Mouse (Mus musculus) effector memory CD4-positive, alpha-beta T cell, adult 5 months (primary cell): ENCODE measurements around the gene Olfr642. TPM values are rescaled to one million over a fixed set of nuclear protein-coding genes. Genes with fewer than 3 reads are reported as not detected.

Experiments used
- polyA plus RNA-seq: library from polyadenylated mRNA; unstranded; fragments of 100-300 nt; shearing (Covaris generic); gene quantifications from one replicate; pipeline ENCODE4 v1.2.1, GENCODE M21; 2017

Gene Olfr642
- polyA plus RNA-seq, result not detected

DNA sequence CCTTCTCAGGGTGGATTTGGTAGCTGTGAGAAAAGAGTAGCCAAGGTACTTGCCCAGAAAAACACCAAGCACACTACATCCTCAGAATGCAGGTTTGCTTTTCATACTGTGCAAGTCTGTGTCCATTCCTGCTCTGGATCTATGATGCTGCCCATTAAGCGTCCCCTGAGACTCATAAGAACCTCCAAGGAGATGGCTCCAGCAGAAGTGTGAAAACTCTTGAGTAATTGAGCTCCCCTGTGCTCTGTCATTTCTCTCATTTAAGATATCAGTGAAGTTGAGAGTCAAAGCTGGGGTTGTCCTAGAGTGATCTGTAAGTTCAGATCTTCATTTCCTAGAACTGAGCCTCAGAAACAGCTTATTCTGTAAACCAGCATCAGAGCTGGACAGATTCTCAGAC is at the start of gene Olfr642:
TSS of gene Olfr642 (minus strand) at position 101 of the 400 bp plus-strand sequence.

GRCm38 (mm10) chr7:104085365-104085764 is 32.9 kb upstream of the Olfr642 start, which contains the start of gene Olfr645:
TSS of gene Olfr645 (minus strand) at chr7:104085465.

GRCm38 (mm10) chr7:104071769-104072168 is 19.3 kb upstream of the Olfr642 start, which contains the start of gene Olfr644:
TSS of gene Olfr644 (minus strand) at chr7:104071869.

GRCm38 (mm10) chr7:104061345-104061744 is 8.9 kb upstream of the Olfr642 start, which contains the start of gene 4930516K23Rik:
TSS of gene 4930516K23Rik (minus strand) at chr7:104061445.

GRCm38 (mm10) chr7:104035145-104035544 is 17.3 kb downstream of the Olfr642 start, which contains the start of gene Olfr641:
TSS of gene Olfr641 (plus strand) at chr7:104035445.

GRCm38 (mm10) chr7:104025473-104025872 is 27.0 kb downstream of the Olfr642 start, which contains the start of gene Olfr640:
TSS of gene Olfr640 (minus strand) at chr7:104025573.

DNA sequence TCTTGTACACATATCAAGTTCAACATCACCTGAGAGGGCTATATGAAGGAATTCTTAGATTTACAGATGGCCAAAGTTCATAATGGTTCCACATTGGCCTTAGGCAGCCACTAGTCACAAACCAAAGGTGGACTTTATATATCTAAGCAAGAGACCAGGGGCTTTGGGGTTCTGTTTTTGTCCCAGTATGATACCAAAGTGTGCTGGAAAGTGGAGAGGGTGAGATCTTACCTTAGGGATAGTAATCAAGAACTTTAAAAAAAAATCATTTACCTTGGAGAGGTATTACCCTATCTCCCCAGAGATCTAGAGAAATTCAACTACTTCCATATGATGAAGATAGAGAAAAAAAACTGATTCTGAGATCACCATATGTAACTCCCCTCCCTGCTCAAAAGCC is 35.3 kb downstream of the Olfr642 start, which contains the start of gene Olfr639:
TSS of gene Olfr639 (minus strand) at position 101 of the 400 bp plus-strand sequence.

GRCm38 (mm10) chr7:103998446-103998845 is 54.0 kb downstream of the Olfr642 start, which contains the start of gene Olfr638:
TSS of gene Olfr638 (plus strand) at chr7:103998746.

Other genes starting within 250 kb of the Olfr642 start
- gene Hbb-bt, start 238.7 kb downstream of the Olfr642 start, polyA plus RNA-seq, result not detected
- gene Hbb-bs, start 224.6 kb downstream of the Olfr642 start, polyA plus RNA-seq, result 1.6 TPM
- not detected for gene Hbb-bh2, start 212.1 kb downstream of the Olfr642 start, polyA plus RNA-seq
- not detected for gene Hbb-bh1, start 209.5 kb downstream of the Olfr642 start, polyA plus RNA-seq
- not detected for gene Hbb-y, start 199.4 kb downstream of the Olfr642 start, polyA plus RNA-seq
- not detected for gene Olfr66, start 166.4 kb downstream of the Olfr642 start, polyA plus RNA-seq
- not detected for gene Olfr64, start 158.2 kb downstream of the Olfr642 start, polyA plus RNA-seq
- not detected for gene Olfr65, start 149.2 kb downstream of the Olfr642 start, polyA plus RNA-seq
- not detected for gene Olfr631, start 123.8 kb downstream of the Olfr642 start, polyA plus RNA-seq
- not detected for gene Olfr632, start 118.3 kb downstream of the Olfr642 start, polyA plus RNA-seq
- gene Olfr633, start 108.2 kb downstream of the Olfr642 start, polyA plus RNA-seq, result not detected
- 0.06 TPM for gene Olfr635, start 81.5 kb downstream of the Olfr642 start, polyA plus RNA-seq
- not detected for gene Olfr638, start 53.9 kb downstream of the Olfr642 start, polyA plus RNA-seq
- gene Olfr639, start 35.4 kb downstream of the Olfr642 start, polyA plus RNA-seq, result not detected
- gene Olfr640, start 27.1 kb downstream of the Olfr642 start, polyA plus RNA-seq, result not detected
- not detected for gene Olfr641, start 17.2 kb downstream of the Olfr642 start, polyA plus RNA-seq
- 0.25 TPM for gene 4930516K23Rik, start 8.8 kb upstream of the Olfr642 start, polyA plus RNA-seq
- not detected for gene Olfr644, start 19.2 kb upstream of the Olfr642 start, polyA plus RNA-seq
- not detected for gene Olfr645, start 32.8 kb upstream of the Olfr642 start, polyA plus RNA-seq
- not detected for gene Olfr646, start 52.2 kb upstream of the Olfr642 start, polyA plus RNA-seq
- not detected for gene Ubqln5, start 77.2 kb upstream of the Olfr642 start, polyA plus RNA-seq
- gene Olfr643, start 84.7 kb upstream of the Olfr642 start, polyA plus RNA-seq, result not detected
- not detected for gene Ubqln3, start 90.6 kb upstream of the Olfr642 start, polyA plus RNA-seq
- not detected for gene Ubqlnl, start 97.9 kb upstream of the Olfr642 start, polyA plus RNA-seq
- gene Olfm5, start 112.2 kb upstream of the Olfr642 start, polyA plus RNA-seq, result not detected
- gene Olfr648, start 130.7 kb upstream of the Olfr642 start, polyA plus RNA-seq, result 0.17 TPM
- not detected for gene Olfr649, start 143.3 kb upstream of the Olfr642 start, polyA plus RNA-seq
- 2.8 TPM for gene Trim6, start 166.1 kb upstream of the Olfr642 start, polyA plus RNA-seq
- 27.7 TPM for gene Trim34a, start 191.8 kb upstream of the Olfr642 start, polyA plus RNA-seq
- 17.1 TPM for gene Trim5, start 235.4 kb upstream of the Olfr642 start, polyA plus RNA-seq